Mouse (Mus musculus) right cerebral cortex, postnatal 36 days (tissue): ENCODE results near the gene Xpot.

Experiments
- DNase-seq, 2 experiments: peaks; one replicate each; pipeline ENCODE4 v3.0.0; 2022; ENCODE audit warnings: low spot score in 2 of 2, mixed read lengths in 1 of 2

Xpot gene

GRCm38 (mm10) chr10:121622431-121622830 lies 3.7 kb downstream of the Xpot start:
- DNase-seq: no peak

GRCm38 (mm10) chr10:121615935-121616334 lies 10.2 kb downstream of the Xpot start:
- no peak for DNase-seq

GRCm38 (mm10) chr10:121615146-121615870 lies 10.8 kb downstream of the Xpot start:
- no peak for DNase-seq

- DNase-seq: no peak
Observed at GRCm38 (mm10) chr10:121613570-121613969, 12.6 kb downstream of the Xpot start.

DNA sequence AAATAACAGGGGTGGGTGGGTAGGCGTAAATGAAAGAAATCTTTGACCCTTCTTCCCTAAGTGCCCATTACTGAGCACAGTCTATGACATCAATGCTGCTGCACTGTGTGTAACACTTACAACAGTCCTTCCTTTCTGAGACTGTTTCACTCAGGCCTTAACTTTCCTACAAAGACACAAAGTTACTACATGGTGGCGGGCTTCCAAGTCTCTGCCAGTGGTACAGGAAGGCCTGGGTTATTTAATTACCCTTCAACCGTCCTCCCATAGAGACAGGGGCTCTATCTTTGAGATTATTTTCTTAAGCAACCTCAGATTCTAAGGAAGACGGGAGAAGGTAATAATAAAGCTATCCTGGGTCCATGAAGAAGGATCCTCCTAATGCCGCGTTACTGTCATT lies 13.7 kb downstream of the Xpot start:
- DNase-seq: no peak

- no peak for DNase-seq
Observed at GRCm38 (mm10) chr10:121611587-121611986, 14.5 kb downstream of the Xpot start.

GRCm38 (mm10) chr10:121608177-121608576 lies 18.0 kb downstream of the Xpot start:
- no peak for DNase-seq

DNA sequence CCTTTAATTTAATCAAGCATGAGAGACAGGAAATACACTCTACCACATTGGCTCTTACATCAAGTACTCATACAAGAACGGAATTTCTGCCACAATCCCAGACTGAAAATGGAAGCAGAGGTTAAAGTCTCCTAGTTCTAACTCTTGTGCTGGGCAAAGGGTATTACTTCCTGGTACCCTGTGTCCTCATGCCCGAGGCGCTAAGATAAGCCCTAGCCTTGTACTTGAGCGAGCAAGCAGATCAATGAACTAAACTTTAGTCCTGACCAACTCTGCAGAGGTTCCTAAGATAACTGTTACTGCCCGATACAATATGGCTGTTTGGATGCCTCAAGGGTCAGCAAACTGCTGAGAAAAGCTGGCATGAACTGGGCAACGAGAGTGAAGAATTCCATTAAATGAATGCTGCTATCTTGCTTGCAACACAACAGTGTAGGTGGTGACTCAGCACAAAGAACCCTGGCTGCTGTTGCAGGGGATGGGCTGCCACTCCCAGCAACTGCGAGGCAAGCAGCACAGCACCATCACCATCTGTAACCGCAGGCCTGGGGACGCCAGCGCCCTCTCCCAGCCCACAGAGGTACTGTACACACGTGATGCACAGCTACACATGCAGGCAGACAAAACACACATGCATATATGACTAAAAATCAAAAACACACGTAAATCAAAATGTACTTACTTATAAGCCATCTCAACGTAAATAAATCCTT lies 21.3 kb downstream of the Xpot start:
- DNase-seq: no peak

GRCm38 (mm10) chr10:121603556-121603955 lies 22.6 kb downstream of the Xpot start:
- DNase-seq: no peak

DNA sequence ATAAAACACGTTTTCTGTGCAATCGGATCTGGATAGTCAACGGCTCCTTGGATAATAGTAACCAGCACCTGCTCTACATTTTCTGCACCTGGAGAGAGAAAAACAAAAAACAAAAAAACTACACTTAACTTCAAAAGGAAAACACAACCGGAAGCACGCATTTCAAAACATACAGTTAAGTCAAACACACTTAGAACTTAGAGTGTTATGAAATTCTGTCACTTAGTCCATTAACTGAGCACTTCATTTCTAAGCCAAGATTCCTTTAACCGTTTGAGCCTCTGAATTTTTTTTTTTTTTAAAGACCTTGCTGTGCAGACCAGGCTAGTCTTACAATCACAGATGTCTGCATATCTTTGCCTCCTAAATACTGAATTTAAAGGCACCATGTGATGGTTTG lies 24.9 kb downstream of the Xpot start:
- no peak for DNase-seq

GRCm38 (mm10) chr10:121596580-121596979 lies 29.6 kb downstream of the Xpot start:
- no peak for DNase-seq

- peak in 1 of 2 experiments; percentile 26 for DNase-seq
Observed at GRCm38 (mm10) chr10:121591106-121591505, 35.0 kb downstream of the Xpot start.

- no peak for DNase-seq
Observed at GRCm38 (mm10) chr10:121587371-121587840, 38.7 kb downstream of the Xpot start.

- DNase-seq: peak; percentile 90 to 92
Observed at GRCm38 (mm10) chr10:121586675-121587370, 39.3 kb downstream of the Xpot start, which contains the start of gene Tbk1. Tbk1 (minus strand) TSS chr10:121586787.

- DNase-seq: no peak
Observed at GRCm38 (mm10) chr10:121585791-121586642, 40.1 kb downstream of the Xpot start.

GRCm38 (mm10) chr10:121585056-121585790 lies 40.9 kb downstream of the Xpot start:
- DNase-seq: no peak

DNA sequence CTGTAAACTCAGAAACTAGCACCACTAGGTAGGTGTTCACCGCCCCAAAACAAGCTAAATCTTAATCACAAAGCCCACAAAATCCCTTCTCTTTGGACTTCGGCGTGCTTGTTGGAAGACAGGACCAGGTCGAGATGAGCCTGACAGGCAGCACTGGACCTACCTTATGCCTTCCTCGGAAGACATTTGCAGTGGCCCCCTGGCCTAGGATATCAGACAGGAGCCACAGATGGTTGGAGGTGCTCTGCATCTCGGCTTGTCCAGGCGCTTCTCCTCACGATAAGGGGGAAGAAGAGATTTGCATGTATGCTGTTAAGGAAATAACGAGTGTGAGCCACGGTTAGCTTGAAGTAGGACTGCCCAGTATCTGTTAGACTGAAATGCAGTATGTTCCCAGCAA lies 42.1 kb downstream of the Xpot start:
- no peak for DNase-seq

DNA sequence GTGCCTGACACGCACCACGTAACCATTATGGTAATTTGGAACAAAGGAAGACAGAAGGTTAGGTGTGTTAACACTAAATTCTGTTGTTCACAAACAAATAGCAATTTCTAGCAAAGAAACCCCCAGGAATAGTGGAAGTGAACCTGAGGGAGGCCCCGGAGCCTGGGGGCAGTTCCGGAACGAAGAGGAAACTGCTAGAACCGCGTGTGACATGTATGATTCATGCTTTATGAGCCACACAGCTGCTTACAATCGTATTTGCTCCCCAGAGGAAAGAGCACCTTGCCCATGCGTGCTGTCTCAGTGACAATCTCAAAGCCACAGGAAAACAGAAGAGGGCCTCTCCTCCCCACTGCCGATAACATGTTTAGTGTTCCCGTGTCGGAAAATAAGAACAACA lies 43.1 kb downstream of the Xpot start:
- DNase-seq: no peak

DNA sequence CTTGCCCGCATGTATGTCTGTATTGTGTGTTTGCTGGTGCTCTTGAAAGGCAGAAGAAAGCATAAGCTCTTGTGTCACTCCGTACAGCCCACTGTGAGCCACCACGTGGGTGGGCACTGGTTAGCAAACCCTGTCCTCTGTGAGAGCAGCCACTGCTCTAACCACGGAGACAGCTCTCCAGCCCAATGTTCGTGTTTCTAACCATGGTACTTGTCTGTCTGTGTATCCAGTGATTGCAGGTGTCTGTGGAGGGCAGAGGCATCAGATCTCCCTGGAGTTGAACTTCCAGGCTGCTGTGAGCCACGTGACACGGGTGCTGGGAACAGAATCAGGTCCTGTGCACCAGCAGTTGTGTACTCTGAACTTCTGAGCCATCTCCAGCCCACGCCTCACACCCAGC lies 43.8 kb downstream of the Xpot start:
- no peak for DNase-seq

DNA sequence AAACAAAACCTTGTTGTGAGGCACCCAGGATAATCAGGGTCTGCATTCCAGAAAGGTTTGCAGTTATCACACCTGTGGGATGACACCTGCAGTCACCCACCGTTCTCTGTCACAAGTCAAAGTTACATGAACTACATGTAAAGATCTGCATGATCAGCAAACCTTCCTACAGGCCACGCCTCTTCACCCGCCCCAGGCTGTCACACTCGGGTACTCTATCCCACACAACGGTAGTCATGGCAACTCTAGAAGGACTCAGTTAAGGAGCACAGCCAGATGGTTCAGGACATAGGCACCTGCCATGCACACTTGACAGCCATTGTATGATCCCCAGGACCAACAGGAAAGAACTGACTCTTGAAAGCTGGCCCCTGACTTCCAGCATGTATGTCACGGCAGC lies 44.7 kb downstream of the Xpot start:
- no peak for DNase-seq

DNA sequence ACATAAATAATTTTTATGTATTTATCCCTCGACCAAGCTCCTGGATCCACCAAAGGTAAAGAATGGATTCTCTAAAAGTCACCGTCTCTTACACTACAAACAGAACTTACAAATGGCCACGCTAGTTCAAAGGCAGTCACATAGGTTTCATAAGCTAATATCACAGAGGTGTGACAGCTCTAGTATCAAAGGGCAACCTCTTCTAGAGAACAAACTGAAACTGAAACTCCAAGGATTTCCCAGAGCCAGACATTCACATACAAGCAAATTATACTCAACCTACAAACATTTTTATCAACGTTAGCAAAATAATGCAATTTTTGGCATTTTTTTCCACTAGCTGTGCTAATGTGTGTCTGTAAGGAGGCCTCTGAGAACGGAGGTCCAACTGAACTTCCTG lies 45.8 kb downstream of the Xpot start:
- DNase-seq: no peak
